Mouse (Mus musculus) heart, adult 2 months (tissue): Measurements from ENCODE around the gene Mlxip.

Experiments used
- CTCF ChIP-seq: fragments of 200-600 bp; IDR thresholded peaks from 2 replicates; pipeline ENCODE4 v1.8.1; 2022; ENCODE audit warnings: antibody characterized with exemption, mild to moderate bottlenecking, moderate library complexity
- EP300 ChIP-seq: fragments of 200-500 bp; IDR thresholded peaks from 2 replicates; pipeline ENCODE4 v1.6.1; 2011; ENCODE audit warnings: low read depth, low read length, control low read depth; ENCODE audit not compliant: insufficient read depth
- POLR2A ChIP-seq: fragments of 200-500 bp; IDR thresholded peaks from 2 replicates; pipeline ENCODE4 v1.6.1; 2011; ENCODE audit warnings: mild to moderate bottlenecking, low read depth, low read length, control low read depth; ENCODE audit not compliant: insufficient read depth

GRCm38 (mm10) chr5:123464638-123465037 is 70.0 kb downstream of the Mlxip start:
- no peak for TF ChIP-seq POLR2A
- no peak for TF ChIP-seq CTCF
- TF ChIP-seq EP300 = no peak
